27 mouse cellular contexts compared by ENCODE assay signal in genomic region chr19:36166401-36167160, GRCm38 (mm10). TPM values are rescaled to one million over a fixed set of nuclear protein-coding genes. Genes with fewer than 3 reads are reported as not detected.
A peak's percentile ranks its signal among the peaks of the same experiment; 100 is the strongest.
DNase-seq lines count a peak whose midpoint lies in the region; ATAC-seq and TF ChIP-seq lines count a peak whose summit lies in the region.
"Had no signal": no experiment of that assay in that cellular context is flagged by ENCODE, and none has a peak within 500 bp of the region (broad histone marks: within the 10 kb centered on the region; RNA-seq: fewer than 3 reads in every experiment).

No protein-coding gene starts in this region.

- 73% methylated on average over 6 of the region's 6 CpGs for WGBS in lung, embryonic 14.5 days
- 79% methylated on average over 6 of the region's 6 CpGs for WGBS in heart, embryonic 10.5 days
- WGBS in heart, embryonic 16.5 days = 65% methylated on average over 6 of the region's 6 CpGs

- H3K27me3 ChIP-seq in lung, embryonic 14.5 days (ENCODE audit: insufficient read depth, low read length) = no peaks in the 10 kb centered on the region
- no peaks in the 10 kb centered on the region for H3K27me3 ChIP-seq in heart, embryonic 10.5 days (ENCODE audit: insufficient read depth, poor library complexity, severe bottlenecking)
- no peaks in the 10 kb centered on the region for H3K27me3 ChIP-seq in heart, embryonic 16.5 days (ENCODE audit: control insufficient read depth, insufficient read depth, low read length)
- H3K27me3 ChIP-seq: CH12.LX; embryonic facial prominence, embryonic 15.5 days; forebrain, embryonic 15.5 days; hindbrain, embryonic 13.5 days; kidney, embryonic 15.5 days; limb, embryonic 13.5 days; liver, embryonic 12.5 days had no signal

- peak overlapping the region; percentile 21; the same call in 1 of the 2 replicates for H3K27ac ChIP-seq in lung, embryonic 14.5 days (ENCODE audit: low read depth)
- peak overlapping the region; percentile 76 for H3K27ac ChIP-seq in heart, embryonic 10.5 days
- peak overlapping the region; percentile 61 for H3K27ac ChIP-seq in heart, embryonic 16.5 days (ENCODE audit: low read length)
- H3K27ac ChIP-seq: embryonic facial prominence, embryonic 15.5 days; forebrain, embryonic 15.5 days; hindbrain, embryonic 13.5 days; kidney, embryonic 15.5 days; limb, embryonic 13.5 days; liver, embryonic 12.5 days had no signal

- H3K4me2 ChIP-seq in lung, embryonic 14.5 days = no peak overlapping the region; the same call in 1 of the 2 replicates
- H3K4me2 ChIP-seq in heart, embryonic 16.5 days (ENCODE audit: low read depth, low read length) = no peak overlapping the region
- H3K4me2 ChIP-seq: embryonic facial prominence, embryonic 15.5 days; forebrain, embryonic 15.5 days; hindbrain, embryonic 13.5 days; kidney, embryonic 15.5 days; limb, embryonic 13.5 days; liver, embryonic 12.5 days had no signal

- H3K4me1 ChIP-seq in lung, embryonic 14.5 days (ENCODE audit: insufficient read depth) = peaks cover 10% of the 10 kb centered on the region; the same call in 1 of the 2 replicates
- H3K4me1 ChIP-seq in heart, embryonic 10.5 days = peaks cover 31% of the 10 kb centered on the region
- peaks cover 37% of the 10 kb centered on the region for H3K4me1 ChIP-seq in heart, embryonic 16.5 days (ENCODE audit: control insufficient read depth, insufficient read depth, low read length)
- H3K4me1 ChIP-seq: forebrain, embryonic 15.5 days; hindbrain, embryonic 13.5 days; kidney, embryonic 15.5 days; liver, embryonic 12.5 days had no signal

- H3K4me3 ChIP-seq in lung, embryonic 14.5 days (ENCODE audit: low read depth, low read length) = no peak overlapping the region
- no peak overlapping the region for H3K4me3 ChIP-seq in heart, embryonic 10.5 days
- no peak overlapping the region for H3K4me3 ChIP-seq in heart, embryonic 16.5 days (ENCODE audit: low read length)
- H3K4me3 ChIP-seq: embryonic facial prominence, embryonic 15.5 days; forebrain, embryonic 15.5 days; hindbrain, embryonic 13.5 days; kidney, embryonic 15.5 days; limb, embryonic 13.5 days; liver, embryonic 12.5 days had no signal

- peaks cover 5% of the 10 kb centered on the region; the same call in 1 of the 2 replicates for H3K9me3 ChIP-seq in lung, embryonic 14.5 days (ENCODE audit: low read depth, low read length)
- no peaks in the 10 kb centered on the region for H3K9me3 ChIP-seq in heart, embryonic 10.5 days
- H3K9me3 ChIP-seq in heart, embryonic 16.5 days (replicated peaks; ENCODE audit: control insufficient read depth, low read length) = peaks cover 7% of the 10 kb centered on the region
- H3K9me3 ChIP-seq: embryonic facial prominence, embryonic 15.5 days; forebrain, embryonic 15.5 days; G1E; hindbrain, embryonic 13.5 days; kidney, embryonic 15.5 days; liver, embryonic 12.5 days had no signal

- DNase-seq in lung, embryonic 14.5 days = no peak
- no peak for DNase-seq in lung, postnatal 4 days
- peak; percentile 6 for DNase-seq in brain, adult 2 months (ENCODE audit: low read depth, low spot score)
- no peak for DNase-seq in heart, embryonic 10.5 days (ENCODE audit: low spot score)
- DNase-seq in ovary, postnatal 10 days (ENCODE audit: low spot score) = no peak
- no peak for DNase-seq in layer of hippocampus, adult 11-12 months (ENCODE audit: low spot score)
- DNase-seq: adrenal gland, postnatal 10 days; B cell, adult 2 months; cerebellum, adult 2 months; gastrocnemius, postnatal 10 days; kidney, adult 11 months; kidney, postnatal 36 days; midbrain, embryonic 14.5 days; retina, postnatal 1 day; right cerebral cortex, postnatal 25 days; spleen, adult 18-20 months; thymus, postnatal 25 days had no signal

- no peak; the same call in 1 of the 2 replicates for ATAC-seq in lung, embryonic 14.5 days (ENCODE audit: insufficient read depth)
- no peak for ATAC-seq in heart, embryonic 16.5 days (replicated peaks; ENCODE audit: extremely low read depth, insufficient read depth, low FRiP score)
- ATAC-seq: forebrain, embryonic 15.5 days; liver, embryonic 12.5 days had no signal

- H3K36me3 ChIP-seq in lung, embryonic 14.5 days (ENCODE audit: insufficient read depth) = no peaks in the 10 kb centered on the region
- no peaks in the 10 kb centered on the region for H3K36me3 ChIP-seq in heart, embryonic 10.5 days
- H3K36me3 ChIP-seq in heart, embryonic 16.5 days (ENCODE audit: control insufficient read depth, insufficient read depth) = no peaks in the 10 kb centered on the region
- H3K36me3 ChIP-seq: embryonic facial prominence, embryonic 15.5 days; forebrain, embryonic 15.5 days; G1E; hindbrain, embryonic 13.5 days; kidney, embryonic 15.5 days; limb, embryonic 13.5 days; liver, embryonic 12.5 days had no signal

- no peak for TF ChIP-seq CTCF in lung, embryonic 14.5 days (IDR thresholded peaks at IDR 0.05; ENCODE audit: low read depth)

- no peak overlapping the region for H3K9ac ChIP-seq in lung, embryonic 14.5 days
- no peak overlapping the region for H3K9ac ChIP-seq in heart, embryonic 16.5 days (ENCODE audit: low read length)
- H3K9ac ChIP-seq: embryonic facial prominence, embryonic 15.5 days; forebrain, embryonic 15.5 days; hindbrain, embryonic 13.5 days; kidney, embryonic 15.5 days; limb, embryonic 13.5 days; liver, embryonic 12.5 days had no signal

RNA-seq across cellular contexts. Expression of gene Ankrd1, which starts 46.7 kb away (rescaled TPM):
- polyA plus RNA-seq in lung, embryonic 14.5 days (2014; fragmentation: Nextera tagmentation; extraction: Ambion mirVana) = 0.29 and 2.5 TPM in 2 replicates
- polyA plus RNA-seq in heart, embryonic 10.5 days (2016; fragmentation: Nextera tagmentation; extraction: Ambion mirVana) = 212 and 390 TPM in 2 replicates
- polyA plus RNA-seq in heart, embryonic 16.5 days (2015; fragmentation: Nextera tagmentation; extraction: Ambion mirVana) = 427 and 514 TPM in 2 replicates
- polyA plus RNA-seq: forebrain, embryonic 15.5 days; G1E; testis, adult 2 months had no signal

Comparison
In these comparisons a context has a peak if more than half of its experiments do, and no peak if none do; other contexts are left out.
1. H3K27ac ChIP-seq: peak in every context shown above with its lines; median percentile 76 in heart, embryonic 10.5 days; 61 in heart, embryonic 16.5 days; 21 in lung, embryonic 14.5 days.
2. RNA of gene Ankrd1, which starts 46.7 kb away (polyA plus RNA-seq): 427 to 514 TPM in heart, embryonic 16.5 days and 212 to 390 TPM in heart, embryonic 10.5 days; 0.29 to 2.5 TPM in lung, embryonic 14.5 days; every median in the first group is over 10 times any median in the second.